Mouse (Mus musculus) stomach, embryonic 15.5 days (tissue): ENCODE measurements at regions not wholly inside any gene's neighbourhood (a gene's known extent, or its start where the extent isn't known, plus 50 kb on each side); places are given as distances from the start of the nearest gene placed in this dataset.

Source experiments
- ATAC-seq: fragments of 200-750 bp; cut with Nextera tagmentation; 2 replicates; pipeline ENCODE4 v1.8.0; 2017; ENCODE audit warnings: low read depth, moderate number of reproducible peaks, moderate TSS enrichment; ENCODE audit not compliant: insufficient read depth, low FRiP score
- H3K27ac ChIP-seq: fragments of 300-500 bp; sonication (generic); 2 replicates; pipeline ENCODE4 v1.5.1; 2015; ENCODE audit warnings: mild to moderate bottlenecking, inconsistent platforms
- H3K27me3 ChIP-seq: fragments of 300-500 bp; sonication (generic); replicated peaks from 2 replicates; pipeline ENCODE4 v1.6.1; 2015; ENCODE audit warnings: inconsistent platforms
- H3K36me3 ChIP-seq: fragments of 300-500 bp; sonication (generic); 2 replicates; pipeline ENCODE4 v1.6.1; 2015; ENCODE audit warnings: inconsistent platforms
- H3K4me1 ChIP-seq: fragments of 300-500 bp; sonication (generic); 2 replicates; pipeline ENCODE4 v1.6.1; 2015; ENCODE audit warnings: inconsistent platforms
- H3K4me2 ChIP-seq: fragments of 300-500 bp; sonication (generic); 2 replicates; pipeline ENCODE4 v1.6.1; 2015; ENCODE audit warnings: mild to moderate bottlenecking, inconsistent platforms
- H3K4me3 ChIP-seq: fragments of 300-500 bp; sonication (generic); replicated peaks from 2 replicates; pipeline ENCODE4 v1.5.1; 2015; ENCODE audit warnings: inconsistent platforms
- H3K9ac ChIP-seq: fragments of 300-500 bp; sonication (generic); 2 replicates; pipeline ENCODE4 v1.6.1; 2015; ENCODE audit warnings: inconsistent platforms
- H3K9me3 ChIP-seq: fragments of 300-500 bp; sonication (generic); 2 replicates; pipeline ENCODE4 v1.6.1; 2016; ENCODE audit warnings: inconsistent platforms
- WGBS: fragments of 180-500 bp; shearing (Covaris S2); methylation state at CpG from one replicate; pipeline ENCODE4 v1.1.7; 2015; 5-methylcytosine and 5-hydroxymethylcytosine counted together

GRCm38 (mm10) chr1:193860767-193861299, 490.7 kb upstream of the Camk1g start:
- no peak for ATAC-seq
- Histone ChIP-seq H3K4me2 (no peak overlapping the region), H3K36me3 (no peaks in the 10 kb centered on the region), H3K4me3 (no peak overlapping the region), H3K4me1 (no peaks in the 10 kb centered on the region), H3K9me3 (no peaks in the 10 kb centered on the region), H3K9ac (no peak overlapping the region), H3K27ac (no peak overlapping the region), H3K27me3 (no peaks in the 10 kb centered on the region)
- WGBS = 73% methylated on average over 5 of the region's 5 CpGs

- Histone ChIP-seq H3K27me3 (no peaks in the 10 kb centered on the region), H3K27ac (0 out of 2 replicates have a peak overlapping the region, but pooled peaks have one; percentile 9), H3K4me1 (no peaks in the 10 kb centered on the region), H3K4me3 (no peak overlapping the region), H3K9me3 (no peaks in the 10 kb centered on the region), H3K4me2 (no peak overlapping the region), H3K36me3 (no peaks in the 10 kb centered on the region), H3K9ac (no peak overlapping the region)
- WGBS = 36% methylated on average over 2 of the region's 2 CpGs
- ATAC-seq = no peak
Measured at GRCm38 (mm10) chr1:193860354-193860753, 490.3 kb upstream of the Camk1g start.

GRCm38 (mm10) chr1:193859257-193860125, 489.4 kb upstream of the Camk1g start:
- Histone ChIP-seq H3K9ac (no peak overlapping the region), H3K27me3 (no peaks in the 10 kb centered on the region), H3K4me2 (no peak overlapping the region), H3K9me3 (no peaks in the 10 kb centered on the region), H3K4me1 (no peaks in the 10 kb centered on the region), H3K4me3 (no peak overlapping the region), H3K36me3 (no peaks in the 10 kb centered on the region), H3K27ac (peak overlapping the region; percentile 9; the same call in 1 of the 2 replicates)
- no peak for ATAC-seq
- 37% methylated on average over 10 of the region's 10 CpGs for WGBS

GRCm38 (mm10) chr1:193847922-193848321, 477.8 kb upstream of the Camk1g start:
- Histone ChIP-seq H3K27me3 (no peaks in the 10 kb centered on the region), H3K9ac (no peak overlapping the region), H3K4me3 (no peak overlapping the region), H3K4me1 (no peaks in the 10 kb centered on the region), H3K36me3 (no peaks in the 10 kb centered on the region), H3K4me2 (no peak overlapping the region), H3K9me3 (no peaks in the 10 kb centered on the region), H3K27ac (no peak overlapping the region)
- ATAC-seq = no peak
- WGBS = 83% methylated on average over 5 of the region's 5 CpGs

- H3K4me2 ChIP-seq = no peak overlapping the region
- no peak for ATAC-seq
- H3K27me3 ChIP-seq = no peaks in the 10 kb centered on the region
- H3K27ac ChIP-seq = no peak overlapping the region
- H3K9me3 ChIP-seq = no peaks in the 10 kb centered on the region
- no peaks in the 10 kb centered on the region for H3K36me3 ChIP-seq
- no peak overlapping the region for H3K9ac ChIP-seq
- no peak overlapping the region for H3K4me3 ChIP-seq
- H3K4me1 ChIP-seq = no peaks in the 10 kb centered on the region
Measured at GRCm38 (mm10) chr1:193844868-193845267, 474.8 kb upstream of the Camk1g start.

GRCm38 (mm10) chr1:193844461-193844860, 474.4 kb upstream of the Camk1g start:
- Histone ChIP-seq H3K9me3 (no peaks in the 10 kb centered on the region), H3K36me3 (no peaks in the 10 kb centered on the region), H3K4me1 (no peaks in the 10 kb centered on the region), H3K9ac (no peak overlapping the region), H3K4me2 (no peak overlapping the region), H3K4me3 (no peak overlapping the region), H3K27ac (no peak overlapping the region), H3K27me3 (no peaks in the 10 kb centered on the region)
- ATAC-seq = no peak
- 37% methylated on average over 1 of the region's 1 CpGs for WGBS

- H3K36me3 ChIP-seq = no peaks in the 10 kb centered on the region
- WGBS = 65% methylated on average over 3 of the region's 3 CpGs
Measured at GRCm38 (mm10) chr1:193800998-193801397, 430.9 kb upstream of the Camk1g start.

GRCm38 (mm10) chr1:193790579-193790978, 420.5 kb upstream of the Camk1g start:
- no peak overlapping the region for H3K4me3 ChIP-seq
- H3K36me3 ChIP-seq = no peaks in the 10 kb centered on the region
- H3K9ac ChIP-seq = no peak overlapping the region
- H3K27ac ChIP-seq = no peak overlapping the region
- H3K4me1 ChIP-seq = no peaks in the 10 kb centered on the region
- no peaks in the 10 kb centered on the region for H3K9me3 ChIP-seq
- H3K27me3 ChIP-seq = no peaks in the 10 kb centered on the region
- no peak for ATAC-seq
- no peak overlapping the region for H3K4me2 ChIP-seq
- 74% methylated on average over 2 of the region's 2 CpGs for WGBS

More at GRCm38 (mm10) chr1:193800998-193801397, 430.9 kb upstream of the Camk1g start:
- H3K27me3 ChIP-seq = no peaks in the 10 kb centered on the region
- no peak overlapping the region for H3K4me2 ChIP-seq
- H3K9me3 ChIP-seq = no peaks in the 10 kb centered on the region
- H3K27ac ChIP-seq = no peak overlapping the region
- H3K9ac ChIP-seq = no peak overlapping the region
- H3K4me3 ChIP-seq = no peak overlapping the region
- no peak for ATAC-seq
- H3K4me1 ChIP-seq = no peaks in the 10 kb centered on the region

- Histone ChIP-seq H3K27me3 (no peaks in the 10 kb centered on the region), H3K4me1 (no peaks in the 10 kb centered on the region), H3K27ac (no peak overlapping the region), H3K9me3 (no peaks in the 10 kb centered on the region), H3K4me2 (no peak overlapping the region), H3K4me3 (no peak overlapping the region), H3K9ac (no peak overlapping the region), H3K36me3 (no peaks in the 10 kb centered on the region)
- ATAC-seq = no peak
- 82% methylated on average over 2 of the region's 2 CpGs for WGBS
Measured at GRCm38 (mm10) chr1:193788496-193788895, 418.4 kb upstream of the Camk1g start.

- Histone ChIP-seq H3K4me1 (no peaks in the 10 kb centered on the region), H3K9me3 (no peaks in the 10 kb centered on the region), H3K27me3 (no peaks in the 10 kb centered on the region), H3K4me2 (no peak overlapping the region), H3K4me3 (no peak overlapping the region), H3K36me3 (no peaks in the 10 kb centered on the region), H3K27ac (no peak overlapping the region), H3K9ac (no peak overlapping the region)
- WGBS = 72% methylated on average over 1 of the region's 1 CpGs
- no peak for ATAC-seq
Measured at GRCm38 (mm10) chr1:193787417-193787816, 417.3 kb upstream of the Camk1g start.

- Histone ChIP-seq H3K27ac (no peak overlapping the region), H3K27me3 (no peaks in the 10 kb centered on the region), H3K4me2 (no peak overlapping the region), H3K36me3 (no peaks in the 10 kb centered on the region), H3K9ac (no peak overlapping the region), H3K4me1 (no peaks in the 10 kb centered on the region), H3K4me3 (no peak overlapping the region), H3K9me3 (no peaks in the 10 kb centered on the region)
- 63% methylated on average over 1 of the region's 1 CpGs for WGBS
- ATAC-seq = no peak
Measured at GRCm38 (mm10) chr1:193784966-193785365, 414.9 kb upstream of the Camk1g start.

- H3K36me3 ChIP-seq = no peaks in the 10 kb centered on the region
- 80% methylated on average over 2 of the region's 2 CpGs for WGBS
- no peaks in the 10 kb centered on the region for H3K4me1 ChIP-seq
- no peak overlapping the region for H3K27ac ChIP-seq
- no peak overlapping the region for H3K4me3 ChIP-seq
- ATAC-seq = no peak
- H3K4me2 ChIP-seq = no peak overlapping the region
- no peak overlapping the region for H3K9ac ChIP-seq
- H3K27me3 ChIP-seq = no peaks in the 10 kb centered on the region
- H3K9me3 ChIP-seq = no peaks in the 10 kb centered on the region
Measured at GRCm38 (mm10) chr1:193784526-193784925, 414.4 kb upstream of the Camk1g start.
